Mouse (Mus musculus) lung, postnatal 25 days (tissue): ENCODE results near the gene Sgk1.

Experiments
- DNase-seq: peaks from one replicate; pipeline ENCODE4 v3.0.0; 2022; ENCODE audit warnings: low spot score

Gene Sgk1

GRCm38 (mm10) chr10:22001621-22002020 is 119.6 kb downstream of the Sgk1 start:
- peak; percentile 59 for DNase-seq

- DNase-seq, result no peak
These were observed 122.8 kb downstream of the Sgk1 start for GRCm38 (mm10) chr10:22004763-22005162.

GRCm38 (mm10) chr10:22007160-22007801 is 125.3 kb downstream of the Sgk1 start:
- no peak for DNase-seq

GRCm38 (mm10) chr10:22007802-22008172 is 125.8 kb downstream of the Sgk1 start:
- DNase-seq, result peak; percentile 56

GRCm38 (mm10) chr10:22010088-22010818 is 128.3 kb downstream of the Sgk1 start:
- DNase-seq, result peak; percentile 79

GRCm38 (mm10) chr10:22017469-22018159 is 135.6 kb downstream of the Sgk1 start:
- DNase-seq, result no peak

- no peak for DNase-seq
These were observed 136.6 kb downstream of the Sgk1 start for GRCm38 (mm10) chr10:22018618-22019017.

GRCm38 (mm10) chr10:22034303-22034702 is 152.3 kb downstream of the Sgk1 start:
- peak; percentile 24 for DNase-seq

- peak; percentile 38 for DNase-seq
These were observed 154.3 kb downstream of the Sgk1 start for GRCm38 (mm10) chr10:22036256-22036655.
